Mouse (Mus musculus): ENCODE data around the gene Mdc1.

Mdc1 gene

GRCm38 (mm10) chr17:35879245-35880057 lies 38.1 kb downstream of the Mdc1 start, which contains the start of gene Dhx16:
TSS of gene Dhx16 (plus strand) at chr17:35879819.
- peak; percentile 94 for DNase-seq (ENCODE audit: low read depth, low spot score)

GRCm38 (mm10) chr17:35882924-35883323 lies 41.6 kb downstream of the Mdc1 start:
- no peak for DNase-seq (ENCODE audit: low read depth, low spot score)

GRCm38 (mm10) chr17:35883777-35884176 lies 42.5 kb downstream of the Mdc1 start:
- no peak for DNase-seq (ENCODE audit: low read depth, low spot score)

GRCm38 (mm10) chr17:35887725-35888124 lies 46.4 kb downstream of the Mdc1 start:
- no peak for DNase-seq (ENCODE audit: low read depth, low spot score)

GRCm38 (mm10) chr17:35896781-35897643 lies 55.7 kb downstream of the Mdc1 start, which contains the start of gene 2310061I04Rik:
TSS of gene 2310061I04Rik (minus strand) at chr17:35897431.
- DNase-seq (ENCODE audit: low read depth, low spot score): peak; percentile 79

GRCm38 (mm10) chr17:35897644-35898573 lies 56.6 kb downstream of the Mdc1 start:
- no peak for DNase-seq (ENCODE audit: low read depth, low spot score)

GRCm38 (mm10) chr17:35900636-35901035 lies 59.3 kb downstream of the Mdc1 start:
- DNase-seq (ENCODE audit: low read depth, low spot score): no peak

- DNase-seq (ENCODE audit: low read depth, low spot score): no peak
These were observed 62.2 kb downstream of the Mdc1 start for GRCm38 (mm10) chr17:35903343-35903991.

GRCm38 (mm10) chr17:35903992-35904355 lies 62.7 kb downstream of the Mdc1 start:
- no peak for DNase-seq (ENCODE audit: low read depth, low spot score)

GRCm38 (mm10) chr17:35905587-35905986 lies 64.3 kb downstream of the Mdc1 start:
- DNase-seq (ENCODE audit: low read depth, low spot score): no peak

GRCm38 (mm10) chr17:35907609-35908008 lies 66.3 kb downstream of the Mdc1 start:
- no peak for DNase-seq (ENCODE audit: low read depth, low spot score)
